Mouse (Mus musculus) olfactory bulb, adult 2 months (tissue): Measurements from ENCODE around the gene Nup88.

ENCODE experiments used
- CTCF ChIP-seq: fragments of 200-500 bp; IDR thresholded peaks from 2 replicates; pipeline ENCODE4 v1.5.1; 2012; ENCODE audit warnings: low read depth, mild to moderate bottlenecking, low read length, moderate library complexity; ENCODE audit not compliant: insufficient read depth
- POLR2A ChIP-seq: fragments of 200-500 bp; IDR thresholded peaks from 2 replicates; pipeline ENCODE4 v1.6.1; 2012; ENCODE audit warnings: mild to moderate bottlenecking, low read depth, low read length, moderate library complexity; ENCODE audit not compliant: insufficient read depth

- no peak for TF ChIP-seq CTCF
- TF ChIP-seq POLR2A: no peak
These were observed 26.1 kb downstream of the Nup88 start for GRCm38 (mm10) chr11:70943651-70944050.
